Mouse (Mus musculus) hindbrain, embryonic 15.5 days (tissue): Measurements from ENCODE around the gene Ppil6. TPM values are rescaled to one million over a fixed set of nuclear protein-coding genes. Genes with fewer than 3 reads are reported as not detected.

Source experiments
- ATAC-seq: fragments of 200-750 bp; cut with Nextera tagmentation; 2 replicates; pipeline ENCODE4 v1.8.0; 2017; ENCODE audit warnings: low read depth, moderate number of reproducible peaks, moderate TSS enrichment; ENCODE audit not compliant: low FRiP score
- H3K27ac ChIP-seq: fragments of 300-500 bp; sonication (generic); replicated peaks from 2 replicates; pipeline ENCODE4 v1.5.1; 2015; ENCODE audit warnings: mild to moderate bottlenecking, inconsistent platforms
- H3K27me3 ChIP-seq: fragments of 300-500 bp; sonication (generic); 2 replicates; pipeline ENCODE4 v1.6.1; 2015; ENCODE audit warnings: control low read depth, inconsistent platforms
- H3K36me3 ChIP-seq: fragments of 300-500 bp; sonication (generic); 2 replicates; pipeline ENCODE4 v1.6.1; 2015; ENCODE audit warnings: control low read depth, inconsistent platforms
- H3K4me1 ChIP-seq: fragments of 300-500 bp; sonication (generic); replicated peaks from 2 replicates; pipeline ENCODE4 v1.6.1; 2015; ENCODE audit warnings: control low read depth, inconsistent platforms
- H3K4me2 ChIP-seq: fragments of 300-500 bp; sonication (generic); 2 replicates; pipeline ENCODE4 v1.6.1; 2015; ENCODE audit warnings: moderate library complexity, mild to moderate bottlenecking, inconsistent platforms
- H3K4me3 ChIP-seq: fragments of 300-500 bp; sonication (generic); 2 replicates; pipeline ENCODE4 v1.5.1; 2015; ENCODE audit warnings: mild to moderate bottlenecking, inconsistent platforms
- H3K9ac ChIP-seq: fragments of 300-500 bp; sonication (generic); 2 replicates; pipeline ENCODE4 v1.6.1; 2015; ENCODE audit warnings: inconsistent platforms
- H3K9me3 ChIP-seq: fragments of 300-500 bp; sonication (generic); 2 replicates; pipeline ENCODE4 v1.6.1; 2016; ENCODE audit warnings: control low read depth, inconsistent platforms
- WGBS: fragments of 180-500 bp; shearing (Covaris S2); methylation state at CpG from one replicate; pipeline ENCODE4 v1.1.7; 2015; 5-methylcytosine and 5-hydroxymethylcytosine counted together
- polyA plus RNA-seq: library from polyadenylated mRNA; unstranded; fragments of >200 nt; fragmentation: Nextera tagmentation; extraction: Ambion mirVana; gene quantifications from 2 replicates; pipeline ENCODE4 v1.2.1, GENCODE M21; 2015

The Ppil6 gene
- polyA plus RNA-seq, 1 experiment from 2014 or later: 4.5 TPM

DNA sequence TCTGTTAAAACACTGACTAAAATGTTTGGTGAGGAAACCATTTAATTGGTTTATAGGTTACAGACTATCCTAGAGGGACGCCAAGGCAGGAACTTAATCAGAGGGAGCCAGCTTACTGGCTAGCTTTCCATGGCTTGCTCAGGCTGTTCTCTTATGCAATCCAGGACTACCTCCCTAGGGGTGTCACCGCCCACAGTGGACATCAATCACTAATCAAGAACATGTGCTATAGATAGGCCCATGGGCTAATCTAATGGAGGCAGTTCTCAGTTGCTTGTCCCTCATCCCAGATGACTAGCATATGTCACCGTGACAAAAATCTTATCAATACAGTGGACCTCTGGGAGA, 47.7 kb downstream of the Ppil6 start:
- Histone ChIP-seq H3K27ac (no peak overlapping the region), H3K4me2 (no peak overlapping the region), H3K4me1 (no peaks in the 10 kb centered on the region), H3K4me3 (no peak overlapping the region), H3K9me3 (no peaks in the 10 kb centered on the region), H3K9ac (no peak overlapping the region), H3K36me3 (peaks cover 17% of the 10 kb centered on the region), H3K27me3 (no peaks in the 10 kb centered on the region)
- no peak for ATAC-seq
- WGBS: 97% methylated on average over 3 of the region's 3 CpGs

DNA sequence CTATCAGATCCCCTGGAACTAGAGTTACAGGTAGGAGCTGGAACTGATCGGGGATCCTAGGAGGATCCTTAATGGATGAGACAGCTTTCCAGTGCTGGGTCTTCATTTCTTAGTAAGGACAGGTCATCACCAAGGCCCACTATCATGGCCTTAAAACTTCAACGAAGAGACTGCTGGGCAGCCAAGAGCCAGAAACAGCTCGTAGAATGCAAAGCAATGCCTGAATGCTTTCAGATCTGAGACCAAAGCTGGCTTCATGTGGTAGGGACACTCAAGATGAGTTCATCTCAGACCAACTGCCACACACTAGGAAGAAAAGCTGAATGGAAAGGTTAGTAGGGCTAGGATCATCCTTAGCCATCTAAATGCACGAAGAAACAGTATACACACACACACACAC, 48.7 kb downstream of the Ppil6 start:
- no peaks in the 10 kb centered on the region for H3K4me1 ChIP-seq
- H3K9me3 ChIP-seq: no peaks in the 10 kb centered on the region
- no peak overlapping the region for H3K4me3 ChIP-seq
- no peak overlapping the region for H3K27ac ChIP-seq
- H3K36me3 ChIP-seq: peaks cover 16% of the 10 kb centered on the region
- no peak overlapping the region for H3K9ac ChIP-seq
- WGBS: 89% methylated on average over 4 of the region's 4 CpGs
- ATAC-seq: no peak
- H3K4me2 ChIP-seq: no peak overlapping the region
- no peaks in the 10 kb centered on the region for H3K27me3 ChIP-seq

DNA sequence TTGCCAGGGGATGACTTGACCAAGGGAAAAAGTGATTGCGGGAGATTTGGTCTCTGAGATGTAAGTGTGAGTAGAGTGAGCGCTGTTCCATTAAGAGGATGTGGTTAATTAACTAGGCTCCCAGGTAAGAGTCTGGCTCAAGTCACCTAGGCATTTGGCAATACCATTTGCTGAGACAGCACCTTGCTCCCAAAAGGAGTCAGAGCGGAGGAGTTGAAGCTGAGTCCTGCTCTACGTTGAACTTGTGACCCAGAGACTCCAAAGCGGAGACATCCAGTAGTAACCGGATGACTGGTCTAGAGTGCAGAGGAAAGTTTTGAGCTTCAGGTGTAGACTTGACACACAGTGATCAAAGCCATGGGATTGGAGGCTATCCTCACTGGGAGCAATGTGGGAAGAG, 51.8 kb downstream of the Ppil6 start:
- Histone ChIP-seq H3K4me2 (no peak overlapping the region), H3K4me3 (no peak overlapping the region), H3K9ac (no peak overlapping the region), H3K9me3 (no peaks in the 10 kb centered on the region), H3K36me3 (peaks cover 5% of the 10 kb centered on the region; the same call in 1 of the 2 replicates), H3K27ac (no peak overlapping the region), H3K27me3 (no peaks in the 10 kb centered on the region), H3K4me1 (no peaks in the 10 kb centered on the region)
- no peak for ATAC-seq
- 96% methylated on average over 6 of the region's 6 CpGs for WGBS

DNA sequence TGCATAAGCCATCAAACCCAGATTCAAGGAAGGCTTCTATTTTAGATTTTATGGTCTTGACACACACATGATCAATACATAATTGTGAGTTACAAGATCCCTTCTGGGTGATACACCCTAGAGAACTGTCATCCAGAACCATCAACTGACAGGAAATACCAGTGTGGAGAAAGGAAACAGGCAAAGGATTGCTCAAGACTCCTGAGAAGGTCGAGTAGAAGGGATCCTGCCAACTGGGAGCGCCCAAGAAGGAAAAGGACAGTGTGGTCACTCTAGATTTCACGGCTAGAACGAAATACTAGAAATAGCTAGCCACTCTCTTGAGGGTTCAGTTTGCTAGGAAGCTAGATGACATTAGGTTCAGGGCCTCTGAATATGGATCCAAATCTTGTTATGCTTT, 53.2 kb downstream of the Ppil6 start:
- Histone ChIP-seq H3K9ac (no peak overlapping the region), H3K4me1 (no peaks in the 10 kb centered on the region), H3K27ac (no peak overlapping the region), H3K4me2 (no peak overlapping the region), H3K4me3 (no peak overlapping the region), H3K36me3 (0 out of 2 replicates have a peak, but pooled peaks cover 3% of the 10 kb centered on the region), H3K27me3 (no peaks in the 10 kb centered on the region), H3K9me3 (no peaks in the 10 kb centered on the region)
- 89% methylated on average over 4 of the region's 4 CpGs for WGBS
- no peak for ATAC-seq

DNA sequence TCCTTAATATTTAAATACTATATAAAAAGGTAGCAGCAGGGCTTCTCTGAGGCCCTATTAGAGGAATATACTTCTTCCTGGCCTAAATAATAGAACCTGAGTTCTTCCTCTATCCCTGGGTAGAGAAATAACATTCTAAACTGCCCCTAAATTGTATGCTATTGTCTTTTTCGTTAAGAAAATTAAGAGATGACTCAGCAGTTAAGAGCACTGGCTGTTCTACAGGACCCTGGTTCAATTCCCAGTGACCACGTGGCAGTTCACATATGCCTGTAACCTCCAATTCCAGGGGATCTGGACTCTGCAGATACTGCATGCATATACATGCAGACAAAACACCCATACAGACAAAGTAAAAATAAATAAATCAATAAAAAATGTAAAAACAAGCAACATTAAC, 53.6 kb downstream of the Ppil6 start:
- 78% methylated on average over 2 of the region's 2 CpGs for WGBS
- H3K4me3 ChIP-seq: no peak overlapping the region
- H3K4me2 ChIP-seq: no peak overlapping the region
- H3K4me1 ChIP-seq: no peaks in the 10 kb centered on the region
- H3K9me3 ChIP-seq: no peaks in the 10 kb centered on the region
- 0 out of 2 replicates have a peak, but pooled peaks cover 2% of the 10 kb centered on the region for H3K36me3 ChIP-seq
- ATAC-seq: no peak
- no peak overlapping the region for H3K9ac ChIP-seq
- H3K27ac ChIP-seq: no peak overlapping the region
- no peaks in the 10 kb centered on the region for H3K27me3 ChIP-seq

DNA sequence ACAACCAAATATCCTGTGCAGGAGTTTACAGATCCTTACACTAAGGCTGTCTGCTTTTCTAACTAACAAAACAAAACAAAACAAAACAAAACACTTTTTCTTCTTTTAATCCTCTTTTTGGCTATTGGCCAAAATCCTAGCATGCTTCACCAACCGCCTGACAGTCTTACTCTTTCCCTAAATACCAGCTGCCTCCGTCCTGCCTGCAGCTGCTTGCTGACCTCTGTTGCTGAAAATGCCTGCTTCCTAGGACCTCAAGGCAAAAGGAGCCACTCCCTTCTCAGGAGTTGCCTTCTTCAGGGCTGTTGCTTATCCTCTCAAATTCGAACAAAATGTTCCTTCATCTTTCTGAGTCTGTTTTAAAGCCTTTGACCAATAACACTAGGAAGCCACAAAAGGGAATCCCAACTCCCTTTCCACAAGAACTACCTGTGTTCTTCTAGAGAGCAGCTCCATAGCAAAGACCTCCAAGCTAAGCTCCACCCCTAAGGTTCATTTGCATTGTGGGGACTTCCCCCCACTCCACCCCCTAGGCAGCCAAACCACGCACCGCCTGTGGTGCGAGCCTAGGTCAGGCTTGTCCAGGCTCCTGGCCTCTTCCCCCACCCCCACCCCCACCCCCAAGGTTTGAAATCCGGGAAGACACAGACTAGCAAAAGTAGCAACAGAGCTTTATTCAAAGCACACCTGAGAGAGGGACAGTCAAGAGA, 54.4 kb downstream of the Ppil6 start:
- 5% methylated on average over 7 of the region's 7 CpGs for WGBS
- H3K4me1 ChIP-seq: no peaks in the 10 kb centered on the region
- no peak overlapping the region for H3K9ac ChIP-seq
- no peaks in the 10 kb centered on the region for H3K27me3 ChIP-seq
- peaks cover 5% of the 10 kb centered on the region for H3K9me3 ChIP-seq
- no peak overlapping the region for H3K27ac ChIP-seq
- H3K4me3 ChIP-seq: no peak overlapping the region
- H3K4me2 ChIP-seq: no peak overlapping the region
- no peaks in the 10 kb centered on the region for H3K36me3 ChIP-seq
- no peak for ATAC-seq

DNA sequence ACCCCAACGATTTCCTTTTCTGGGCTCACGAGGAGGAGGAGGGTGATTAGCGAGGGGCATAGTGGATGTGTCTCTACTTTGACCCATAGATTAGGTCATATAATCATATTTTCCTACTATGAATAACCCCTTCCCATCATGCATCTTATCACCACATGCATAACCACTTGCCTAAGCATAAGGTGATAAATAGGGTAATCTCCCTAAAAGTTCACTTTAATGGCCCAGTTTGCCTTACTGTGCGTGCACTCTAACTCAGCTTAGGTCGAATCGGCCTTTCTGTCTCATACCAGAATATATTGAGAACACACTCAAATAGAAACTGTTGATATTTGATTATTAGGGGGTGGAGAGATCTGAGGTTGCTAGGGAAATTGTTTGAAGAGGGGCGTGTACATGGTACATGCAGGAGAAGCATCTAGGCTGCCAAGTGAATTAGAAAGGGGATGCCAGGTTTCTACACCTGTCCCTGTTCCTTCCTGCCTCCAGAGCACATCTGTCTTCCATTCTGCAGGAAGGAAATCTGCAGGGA, 55.1 kb downstream of the Ppil6 start:
- H3K4me1 ChIP-seq: no peaks in the 10 kb centered on the region
- H3K4me3 ChIP-seq: no peak overlapping the region
- H3K27me3 ChIP-seq: no peaks in the 10 kb centered on the region
- 61% methylated on average over 7 of the region's 7 CpGs for WGBS
- H3K36me3 ChIP-seq: no peaks in the 10 kb centered on the region
- H3K27ac ChIP-seq: no peak overlapping the region
- H3K4me2 ChIP-seq: no peak overlapping the region
- no peak for ATAC-seq
- H3K9ac ChIP-seq: no peak overlapping the region
- peaks cover 5% of the 10 kb centered on the region for H3K9me3 ChIP-seq

DNA sequence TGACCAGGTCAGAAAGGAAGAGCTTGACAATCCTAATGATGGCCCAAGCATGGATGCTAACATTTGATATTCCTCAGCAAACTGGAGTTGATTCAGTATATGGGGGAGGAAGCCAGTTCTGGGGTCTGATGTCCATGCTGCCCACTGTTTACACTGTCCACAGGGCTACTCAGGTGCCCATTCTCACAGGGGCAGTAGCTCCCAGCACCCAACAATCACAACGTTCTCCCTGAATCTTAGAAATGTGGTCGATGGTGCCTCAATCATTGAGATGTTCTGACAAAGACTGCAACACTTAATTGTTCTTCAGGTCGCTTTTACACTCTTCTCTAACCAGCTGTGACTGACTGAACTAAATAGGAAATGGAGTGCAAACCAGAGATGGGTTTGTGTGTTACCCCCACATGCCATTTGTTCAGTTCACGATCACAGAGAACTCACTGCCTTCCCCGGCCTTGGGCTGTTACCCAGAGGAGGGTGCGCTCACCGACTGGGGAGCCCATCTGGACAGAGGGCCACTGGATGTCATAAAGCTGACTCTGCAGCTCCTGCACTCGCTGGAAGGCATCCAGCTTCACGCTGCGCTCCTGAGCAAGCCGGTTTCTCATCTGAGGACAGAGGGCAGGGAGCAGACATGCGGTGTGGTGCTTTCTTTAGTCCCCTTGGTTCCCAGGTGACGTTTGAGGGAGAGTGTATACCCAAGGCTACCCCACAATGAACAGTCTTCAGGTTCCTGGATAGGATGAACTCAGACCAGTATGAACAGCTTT, 56.3 kb downstream of the Ppil6 start:
- H3K4me2 ChIP-seq: no peak overlapping the region
- no peaks in the 10 kb centered on the region for H3K27me3 ChIP-seq
- peaks cover 5% of the 10 kb centered on the region for H3K9me3 ChIP-seq
- H3K9ac ChIP-seq: no peak overlapping the region
- WGBS: 56% methylated on average over 13 of the region's 13 CpGs
- no peaks in the 10 kb centered on the region for H3K4me1 ChIP-seq
- no peaks in the 10 kb centered on the region for H3K36me3 ChIP-seq
- 0 out of 2 replicates have a peak, but pooled peaks have one; percentile 11 for ATAC-seq
- H3K4me3 ChIP-seq: no peak overlapping the region
- no peak overlapping the region for H3K27ac ChIP-seq

DNA sequence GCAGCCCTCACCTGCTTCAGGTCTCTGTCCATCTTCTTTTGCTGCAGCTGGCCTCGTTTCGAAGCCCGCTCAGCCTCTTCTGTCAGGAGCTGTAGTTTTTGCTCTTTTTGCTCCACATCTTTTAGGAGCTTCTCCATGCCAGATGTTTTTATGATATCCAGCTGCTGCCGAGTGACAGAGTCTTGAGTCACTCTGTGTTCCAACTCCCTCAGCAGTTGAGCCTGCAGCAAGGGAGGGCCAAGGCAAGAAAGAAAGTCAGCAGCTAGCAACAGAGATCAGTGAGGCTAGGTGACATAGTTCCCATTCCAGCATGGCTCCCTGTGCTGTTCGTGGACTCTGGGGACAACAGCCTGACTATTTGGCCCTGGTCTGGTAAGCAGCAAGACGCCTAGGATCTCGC, 60.5 kb downstream of the Ppil6 start:
- 0 out of 2 replicates have a peak, but pooled peaks cover 5% of the 10 kb centered on the region for H3K4me1 ChIP-seq
- ATAC-seq: no peak
- H3K27ac ChIP-seq: no peak overlapping the region
- H3K36me3 ChIP-seq: no peaks in the 10 kb centered on the region
- WGBS: 85% methylated on average over 7 of the region's 7 CpGs
- H3K4me3 ChIP-seq: no peak overlapping the region
- H3K9ac ChIP-seq: no peak overlapping the region
- no peak overlapping the region for H3K4me2 ChIP-seq
- H3K9me3 ChIP-seq: peaks cover 5% of the 10 kb centered on the region
- no peaks in the 10 kb centered on the region for H3K27me3 ChIP-seq

DNA sequence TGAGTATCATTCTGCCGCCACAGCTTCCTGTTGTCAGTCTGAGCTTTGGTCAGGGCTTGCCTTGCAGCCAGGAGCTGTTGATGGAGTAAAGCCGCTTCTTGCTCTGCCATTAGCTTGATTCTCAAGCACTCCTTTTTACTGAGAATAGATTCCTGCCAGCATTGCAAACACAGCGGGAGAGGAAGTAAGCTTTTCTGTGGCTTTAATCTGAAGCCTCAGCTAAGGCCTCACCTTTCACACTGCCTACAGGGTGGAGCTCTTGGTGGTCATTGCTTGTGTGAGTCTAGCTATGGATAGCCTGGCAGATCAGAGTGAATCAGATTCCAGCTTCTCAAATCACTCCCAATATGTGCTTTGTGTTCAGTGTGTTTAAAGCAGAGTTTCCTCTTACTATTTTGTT, 62.1 kb downstream of the Ppil6 start:
- no peaks in the 10 kb centered on the region for H3K27me3 ChIP-seq
- WGBS: 36% methylated on average over 3 of the region's 3 CpGs
- no peaks in the 10 kb centered on the region for H3K36me3 ChIP-seq
- peaks cover 5% of the 10 kb centered on the region for H3K9me3 ChIP-seq
- no peak for ATAC-seq
- H3K27ac ChIP-seq: no peak overlapping the region
- no peak overlapping the region for H3K4me2 ChIP-seq
- H3K9ac ChIP-seq: no peak overlapping the region
- H3K4me1 ChIP-seq: 0 out of 2 replicates have a peak, but pooled peaks cover 5% of the 10 kb centered on the region
- no peak overlapping the region for H3K4me3 ChIP-seq

DNA sequence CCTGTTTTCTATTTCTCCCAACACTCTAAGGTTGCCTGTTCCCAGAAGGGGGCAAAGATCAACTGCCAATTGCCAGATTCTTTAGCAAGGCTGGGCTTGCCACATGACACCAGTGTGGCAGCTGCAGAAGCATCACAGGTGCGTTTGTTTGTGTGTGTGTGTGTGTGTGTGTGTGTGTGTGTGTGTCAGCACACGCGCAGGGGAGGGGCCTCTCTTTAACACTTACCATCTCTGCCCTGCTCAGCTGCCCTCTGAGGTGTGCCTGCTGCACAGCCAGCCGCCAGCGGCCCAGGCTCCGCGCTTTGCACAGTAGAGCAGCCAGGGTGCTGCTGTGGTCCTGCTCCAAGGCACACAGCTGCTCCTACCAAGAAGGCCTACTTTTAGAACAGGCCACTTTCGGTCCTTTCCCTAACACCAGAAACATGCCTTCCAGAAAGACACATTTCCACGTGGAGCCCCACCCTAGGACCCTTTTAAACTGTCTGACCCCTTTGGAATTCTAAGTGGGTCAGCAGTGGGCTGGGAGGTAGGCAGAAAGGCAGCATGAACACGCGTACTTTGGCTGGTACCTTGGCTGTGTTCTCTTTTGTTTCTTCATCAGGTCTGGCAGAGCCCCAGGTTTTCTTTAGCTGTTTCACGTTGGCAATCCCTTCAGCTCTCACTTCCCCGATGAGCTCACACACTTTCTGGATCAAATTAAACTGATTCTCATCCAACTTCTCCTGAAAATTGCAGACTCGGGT, 62.8 kb downstream of the Ppil6 start:
- ATAC-seq: peak; percentile 48; the same call in 1 of the 2 replicates
- Histone ChIP-seq H3K4me1 (0 out of 2 replicates have a peak, but pooled peaks cover 5% of the 10 kb centered on the region), H3K9me3 (peaks cover 5% of the 10 kb centered on the region), H3K4me3 (no peak overlapping the region), H3K36me3 (no peaks in the 10 kb centered on the region), H3K9ac (no peak overlapping the region), H3K27me3 (no peaks in the 10 kb centered on the region), H3K27ac (no peak overlapping the region), H3K4me2 (no peak overlapping the region)
- WGBS: 42% methylated on average over 13 of the region's 14 CpGs

DNA sequence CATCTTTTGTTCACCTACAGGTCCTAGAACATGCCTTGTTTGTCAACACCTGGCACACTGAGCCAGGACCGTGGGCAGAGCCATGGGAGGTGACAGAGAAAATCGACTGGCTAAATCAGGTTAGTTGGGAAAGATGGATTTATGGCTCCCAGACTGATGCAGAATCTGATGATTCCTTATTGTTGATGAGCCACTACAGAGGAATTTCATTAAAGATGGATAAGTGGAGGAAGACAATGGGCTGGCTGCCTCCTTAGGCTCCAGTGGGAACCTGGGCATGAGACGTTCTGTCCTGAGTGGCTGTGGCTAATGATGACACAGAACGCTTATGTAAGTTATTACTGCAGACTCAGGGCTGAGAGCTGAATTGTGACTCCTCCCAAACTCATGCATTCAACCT, 63.5 kb downstream of the Ppil6 start:
- ATAC-seq: no peak

More for the DNA sequence above, 63.5 kb downstream of the Ppil6 start:
- H3K27me3 ChIP-seq: no peaks in the 10 kb centered on the region
- no peak overlapping the region for H3K4me3 ChIP-seq
- no peaks in the 10 kb centered on the region for H3K36me3 ChIP-seq
- H3K4me1 ChIP-seq: 0 out of 2 replicates have a peak, but pooled peaks cover 5% of the 10 kb centered on the region
- 65% methylated on average over 4 of the region's 4 CpGs for WGBS
- no peak overlapping the region for H3K27ac ChIP-seq
- no peak overlapping the region for H3K4me2 ChIP-seq
- peaks cover 5% of the 10 kb centered on the region for H3K9me3 ChIP-seq
- no peak overlapping the region for H3K9ac ChIP-seq
